Mouse (Mus musculus) midbrain, embryonic 12.5 days (tissue): ENCODE measurements around the gene Jak2. TPM values are rescaled to one million over a fixed set of nuclear protein-coding genes. Genes with fewer than 3 reads are reported as not detected.

ENCODE experiments used
- ATAC-seq: fragments of 200-750 bp; cut with Nextera tagmentation; 2 replicates; pipeline ENCODE4 v1.8.0; 2017; ENCODE audit warnings: low read depth, moderate TSS enrichment, moderate library complexity; ENCODE audit not compliant: low FRiP score
- H3K27ac ChIP-seq: fragments of 300-500 bp; sonication (generic); replicated peaks from 2 replicates; pipeline ENCODE4 v1.5.1; 2016; ENCODE audit warnings: mild to moderate bottlenecking
- H3K27me3 ChIP-seq: fragments of 300-500 bp; sonication (generic); 2 replicates; pipeline ENCODE4 v1.6.1; 2016; ENCODE audit warnings: mild to moderate bottlenecking
- H3K36me3 ChIP-seq: fragments of 300-500 bp; sonication (generic); 2 replicates; pipeline ENCODE4 v1.6.1; 2016
- H3K4me1 ChIP-seq: fragments of 300-500 bp; sonication (generic); 2 replicates; pipeline ENCODE4 v1.6.1; 2016
- H3K4me2 ChIP-seq: fragments of 300-500 bp; sonication (generic); replicated peaks from 2 replicates; pipeline ENCODE4 v1.6.1; 2016; ENCODE audit warnings: mild to moderate bottlenecking, moderate library complexity
- H3K4me3 ChIP-seq: fragments of 300-500 bp; sonication (generic); 2 replicates; pipeline ENCODE4 v1.5.1; 2016; ENCODE audit warnings: mild to moderate bottlenecking
- H3K9ac ChIP-seq: fragments of 300-500 bp; sonication (generic); replicated peaks from 2 replicates; pipeline ENCODE4 v1.6.1; 2016; ENCODE audit warnings: mild to moderate bottlenecking, moderate library complexity
- H3K9me3 ChIP-seq: fragments of 300-500 bp; sonication (generic); 2 replicates; pipeline ENCODE4 v1.6.1; 2016; ENCODE audit warnings: mild to moderate bottlenecking
- WGBS: fragments of 180-500 bp; shearing (Covaris S2); methylation state at CpG from one replicate; pipeline ENCODE4 v1.1.7; 2016; 5-methylcytosine and 5-hydroxymethylcytosine counted together
- polyA plus RNA-seq: library from polyadenylated mRNA; unstranded; fragments of >200 nt; fragmentation: Nextera tagmentation; extraction: Ambion mirVana; gene quantifications from 2 replicates; pipeline ENCODE4 v1.2.1, GENCODE M21; 2016

Gene Jak2
- polyA plus RNA-seq, 1 experiment from 2014 or later, result 16.6 TPM

- H3K36me3 ChIP-seq, result no peaks in the 10 kb centered on the region
- no peak within 1 kb of the TSS for H3K27ac ChIP-seq
- H3K4me3 ChIP-seq, result peak within 1 kb of the TSS; percentile 35
- H3K9ac ChIP-seq, result peak within 1 kb of the TSS; percentile 34; the same call in 1 of the 2 replicates
- 0 out of 2 replicates have a peak, but pooled peaks cover 2% of the 10 kb centered on the region for H3K4me1 ChIP-seq
- peaks cover 11% of the 10 kb centered on the region for H3K27me3 ChIP-seq
- peak; percentile 94 for ATAC-seq
- no peaks in the 10 kb centered on the region for H3K9me3 ChIP-seq
- H3K4me2 ChIP-seq, result peak within 1 kb of the TSS; percentile 57
- WGBS, result 8% methylated on average over 24 of the region's 31 CpGs
Measured at GRCm38 (mm10) chr19:29325053-29325851, 73.6 kb downstream of the Jak2 start, which contains the start of gene Insl6. Insl6 (minus strand) TSS chr19:29325356.

DNA sequence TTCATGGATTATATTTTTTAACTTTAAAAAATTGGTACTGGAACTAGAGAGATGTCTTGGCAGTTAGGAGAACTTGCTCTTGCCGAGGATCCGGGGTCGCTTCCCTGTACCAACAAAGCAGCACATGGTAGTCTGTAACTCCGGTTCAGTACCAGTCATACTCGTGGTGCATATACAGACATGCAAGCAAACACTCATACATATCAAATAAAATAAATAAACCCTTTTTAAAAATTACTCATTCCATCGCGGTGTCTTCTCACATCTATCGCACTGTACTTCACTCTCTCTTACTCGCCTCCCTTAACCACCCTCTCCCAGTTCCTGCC lies 74.2 kb downstream of the Jak2 start:
- 0 out of 2 replicates have a peak, but pooled peaks cover 2% of the 10 kb centered on the region for H3K4me1 ChIP-seq
- no peak for ATAC-seq
- no peak overlapping the region for H3K27ac ChIP-seq
- H3K4me3 ChIP-seq, result no peak overlapping the region
- no peaks in the 10 kb centered on the region for H3K36me3 ChIP-seq
- no peak overlapping the region for H3K9ac ChIP-seq
- peaks cover 11% of the 10 kb centered on the region for H3K27me3 ChIP-seq
- H3K9me3 ChIP-seq, result no peaks in the 10 kb centered on the region
- H3K4me2 ChIP-seq, result peak overlapping the region; percentile 57
- WGBS, result 72% methylated on average over 9 of the region's 9 CpGs

DNA sequence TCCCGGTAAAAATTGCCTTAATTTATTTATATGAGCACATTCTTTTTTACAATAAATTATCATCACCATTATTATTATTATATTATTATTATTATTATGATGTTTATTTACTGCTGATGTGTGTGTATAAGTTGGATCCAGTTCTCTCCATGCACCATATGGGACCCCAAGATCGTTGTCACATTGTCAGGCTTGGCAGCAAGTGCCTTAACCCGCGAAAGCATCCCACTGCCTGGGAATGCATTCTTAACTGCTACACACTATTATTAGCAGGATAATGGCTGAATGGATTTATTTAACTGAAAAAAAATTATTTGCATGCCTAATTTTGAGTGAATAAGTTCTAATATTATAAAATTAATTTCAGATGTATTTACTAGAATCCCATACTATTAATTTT lies 74.8 kb downstream of the Jak2 start:
- no peak for ATAC-seq
- WGBS, result 92% methylated on average over 4 of the region's 4 CpGs
- Histone ChIP-seq H3K27ac (no peak overlapping the region), H3K4me2 (no peak overlapping the region), H3K4me1 (0 out of 2 replicates have a peak, but pooled peaks cover 2% of the 10 kb centered on the region), H3K36me3 (no peaks in the 10 kb centered on the region), H3K9me3 (no peaks in the 10 kb centered on the region), H3K4me3 (no peak overlapping the region), H3K27me3 (peaks cover 11% of the 10 kb centered on the region), H3K9ac (no peak overlapping the region)

DNA sequence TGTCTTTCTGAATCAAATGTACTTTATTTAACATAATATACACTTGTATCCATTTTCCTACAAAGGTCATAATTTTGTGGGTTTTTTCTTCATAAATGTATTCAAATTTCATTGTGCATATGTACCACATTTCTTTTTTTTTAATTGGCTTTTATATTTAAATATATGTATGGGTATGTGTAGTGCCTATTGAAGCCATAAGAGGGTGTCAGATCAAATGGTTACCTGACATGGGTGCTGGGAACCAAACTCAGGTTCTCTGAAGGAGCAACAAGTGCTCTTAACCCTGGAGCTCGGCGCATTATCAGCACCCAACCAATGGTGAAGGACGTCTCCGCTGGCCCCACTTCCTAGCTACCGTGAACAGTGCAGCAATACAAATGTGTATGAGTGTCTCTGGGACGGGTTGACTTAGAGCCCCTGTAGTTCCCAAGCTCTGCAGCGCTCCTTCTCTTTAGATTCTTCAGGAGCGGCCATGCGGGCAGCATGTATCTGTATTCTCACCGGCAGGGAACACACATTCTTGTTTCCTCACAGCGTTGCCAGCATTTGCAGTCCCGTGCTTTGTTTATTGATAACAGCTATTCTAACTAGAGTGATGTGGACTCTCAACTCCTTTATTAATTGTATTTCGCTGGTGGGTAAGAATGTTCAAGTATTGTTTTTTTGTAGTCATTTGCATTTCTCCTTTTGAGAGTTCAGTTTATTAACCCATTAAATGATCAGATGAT lies 75.4 kb downstream of the Jak2 start:
- Histone ChIP-seq H3K27ac (no peak overlapping the region), H3K4me3 (no peak overlapping the region), H3K9me3 (no peaks in the 10 kb centered on the region), H3K9ac (no peak overlapping the region), H3K27me3 (peaks cover 11% of the 10 kb centered on the region), H3K4me1 (0 out of 2 replicates have a peak, but pooled peaks cover 2% of the 10 kb centered on the region), H3K36me3 (no peaks in the 10 kb centered on the region), H3K4me2 (no peak overlapping the region)
- 81% methylated on average over 13 of the region's 13 CpGs for WGBS
- no peak for ATAC-seq

GRCm38 (mm10) chr19:29334068-29334745 lies 82.6 kb downstream of the Jak2 start, which contains the start of gene Rln1:
Rln1 (minus strand) TSS chr19:29334670.
- peak within 1 kb of the TSS; percentile 60 for H3K4me2 ChIP-seq
- WGBS, result 3% methylated on average over 23 of the region's 23 CpGs
- H3K4me3 ChIP-seq, result peak within 1 kb of the TSS; percentile 43
- ATAC-seq, result peak; percentile 68; the same call in 1 of the 2 replicates
- H3K36me3 ChIP-seq, result no peaks in the 10 kb centered on the region
- H3K27ac ChIP-seq, result no peak within 1 kb of the TSS
- H3K9me3 ChIP-seq, result no peaks in the 10 kb centered on the region
- H3K4me1 ChIP-seq, result peaks cover 8% of the 10 kb centered on the region; the same call in 1 of the 2 replicates
- peak within 1 kb of the TSS; percentile 56 for H3K9ac ChIP-seq
- H3K27me3 ChIP-seq, result peaks cover 8% of the 10 kb centered on the region; the same call in 1 of the 2 replicates

DNA sequence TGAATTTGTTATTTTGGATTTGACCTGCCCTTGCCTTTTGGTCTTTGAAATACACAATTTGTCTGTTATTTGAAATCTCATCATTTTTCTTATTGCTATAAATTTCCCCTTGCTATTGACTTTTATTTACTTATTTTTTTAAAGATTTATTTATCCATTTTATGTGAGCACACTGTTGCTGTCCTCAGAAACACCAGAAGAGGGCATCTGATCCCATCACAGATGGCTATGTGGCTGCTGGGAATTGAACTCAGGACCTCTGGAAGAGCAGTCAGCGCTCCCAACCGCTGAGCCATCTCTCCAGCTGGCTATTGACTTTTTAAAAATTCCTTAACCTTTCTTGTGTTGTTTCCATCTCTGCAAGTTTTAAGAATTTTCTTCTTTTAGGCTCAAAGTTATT lies 85.0 kb downstream of the Jak2 start:
- H3K36me3 ChIP-seq, result no peaks in the 10 kb centered on the region
- H3K27ac ChIP-seq, result no peak overlapping the region
- peaks cover 8% of the 10 kb centered on the region; the same call in 1 of the 2 replicates for H3K4me1 ChIP-seq
- no peak for ATAC-seq
- H3K4me3 ChIP-seq, result no peak overlapping the region
- no peaks in the 10 kb centered on the region for H3K9me3 ChIP-seq
- H3K27me3 ChIP-seq, result peaks cover 8% of the 10 kb centered on the region; the same call in 1 of the 2 replicates
- no peak overlapping the region for H3K9ac ChIP-seq
- H3K4me2 ChIP-seq, result no peak overlapping the region
- WGBS, result 79% methylated on average over 2 of the region's 2 CpGs

DNA sequence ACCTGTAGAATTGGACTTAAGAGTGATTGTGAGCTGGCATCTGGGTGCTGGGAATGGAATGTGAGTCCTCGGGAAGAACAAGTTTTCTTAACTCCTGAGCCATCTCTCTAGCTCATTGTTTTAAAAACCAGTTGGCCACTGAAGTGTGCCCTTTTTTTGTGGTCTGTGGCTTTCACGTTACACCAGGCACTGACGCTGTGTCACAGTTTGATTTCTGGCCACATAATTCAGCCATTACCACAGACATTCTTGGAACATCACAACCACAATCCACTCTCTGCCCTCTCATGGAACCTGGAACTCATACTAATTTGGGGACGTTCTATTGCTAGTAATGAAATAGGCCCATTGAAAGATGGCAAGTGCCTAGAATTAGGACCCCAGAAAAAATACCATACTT lies 89.4 kb downstream of the Jak2 start:
- Histone ChIP-seq H3K4me1 (no peaks in the 10 kb centered on the region), H3K4me2 (no peak overlapping the region), H3K27ac (no peak overlapping the region), H3K27me3 (no peaks in the 10 kb centered on the region), H3K9ac (no peak overlapping the region), H3K36me3 (no peaks in the 10 kb centered on the region), H3K4me3 (no peak overlapping the region), H3K9me3 (no peaks in the 10 kb centered on the region)
- no peak for ATAC-seq
- 90% methylated on average over 4 of the region's 4 CpGs for WGBS

DNA sequence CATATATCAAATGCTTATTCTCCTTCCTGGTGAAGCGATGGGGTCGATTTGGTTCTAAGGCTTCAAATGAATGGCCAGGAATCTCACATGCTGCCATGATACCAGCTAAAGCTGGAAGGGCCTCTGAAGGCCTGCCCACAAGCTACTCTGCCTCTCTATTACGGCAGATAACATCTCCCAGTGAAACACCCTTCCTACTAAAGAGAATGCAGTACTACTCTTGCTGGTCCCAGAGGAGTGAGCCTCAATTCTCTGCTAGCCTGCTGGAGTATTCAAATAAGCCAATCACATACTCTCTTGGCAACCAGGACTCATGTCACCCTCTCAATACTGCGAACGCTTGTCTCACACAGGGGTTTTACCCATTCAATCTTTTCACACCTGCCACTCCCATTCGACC lies 90.7 kb downstream of the Jak2 start:
- ATAC-seq, result no peak

DNA sequence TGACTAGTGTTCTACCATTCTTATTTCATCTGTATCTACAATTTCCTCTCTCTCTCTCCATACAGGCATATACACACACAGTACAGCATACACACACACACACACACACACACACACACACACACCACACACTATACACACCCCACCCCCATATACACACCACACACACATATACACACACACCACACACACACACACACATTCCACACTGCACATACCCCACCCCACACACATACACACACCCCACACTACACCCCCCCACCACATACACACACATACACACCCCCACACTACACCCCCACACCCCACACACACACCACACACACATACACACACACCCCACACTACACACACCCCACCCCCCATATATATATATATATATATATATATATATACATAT lies 93.2 kb downstream of the Jak2 start:
- no peak overlapping the region for H3K27ac ChIP-seq
- H3K4me3 ChIP-seq, result no peak overlapping the region
- H3K4me1 ChIP-seq, result no peaks in the 10 kb centered on the region
- no peak for ATAC-seq
- no peaks in the 10 kb centered on the region for H3K36me3 ChIP-seq
- H3K9me3 ChIP-seq, result no peaks in the 10 kb centered on the region
- no peak overlapping the region for H3K9ac ChIP-seq
- no peaks in the 10 kb centered on the region for H3K27me3 ChIP-seq
- no peak overlapping the region for H3K4me2 ChIP-seq

More for the DNA sequence above, 90.7 kb downstream of the Jak2 start:
- H3K4me3 ChIP-seq, result no peak overlapping the region
- H3K9me3 ChIP-seq, result no peaks in the 10 kb centered on the region
- H3K9ac ChIP-seq, result no peak overlapping the region
- H3K36me3 ChIP-seq, result no peaks in the 10 kb centered on the region
- WGBS, result 83% methylated on average over 6 of the region's 6 CpGs
- H3K27ac ChIP-seq, result no peak overlapping the region
- no peak overlapping the region for H3K4me2 ChIP-seq
- H3K4me1 ChIP-seq, result no peaks in the 10 kb centered on the region
- H3K27me3 ChIP-seq, result no peaks in the 10 kb centered on the region

- ATAC-seq, result no peak
- 0 out of 2 replicates have a peak, but pooled peaks cover under 1% of the 10 kb centered on the region for H3K4me1 ChIP-seq
- 89% methylated on average over 6 of the region's 6 CpGs for WGBS
- no peaks in the 10 kb centered on the region for H3K27me3 ChIP-seq
- H3K27ac ChIP-seq, result no peak overlapping the region
- no peaks in the 10 kb centered on the region for H3K9me3 ChIP-seq
- H3K36me3 ChIP-seq, result no peaks in the 10 kb centered on the region
- no peak overlapping the region for H3K9ac ChIP-seq
- no peak overlapping the region for H3K4me2 ChIP-seq
- H3K4me3 ChIP-seq, result no peak overlapping the region
Measured at GRCm38 (mm10) chr19:29345636-29346035, 94.0 kb downstream of the Jak2 start.

- no peaks in the 10 kb centered on the region for H3K9me3 ChIP-seq
- no peak overlapping the region for H3K9ac ChIP-seq
- H3K36me3 ChIP-seq, result no peaks in the 10 kb centered on the region
- no peaks in the 10 kb centered on the region for H3K27me3 ChIP-seq
- H3K4me3 ChIP-seq, result no peak overlapping the region
- no peak for ATAC-seq
- 42% methylated on average over 5 of the region's 5 CpGs for WGBS
- no peak overlapping the region for H3K4me2 ChIP-seq
- H3K27ac ChIP-seq, result no peak overlapping the region
- H3K4me1 ChIP-seq, result 0 out of 2 replicates have a peak, but pooled peaks cover 9% of the 10 kb centered on the region
Measured at GRCm38 (mm10) chr19:29350991-29351390, 99.4 kb downstream of the Jak2 start.
